Mouse (Mus musculus): Measurements from ENCODE around the gene Hephl1.

DNA sequence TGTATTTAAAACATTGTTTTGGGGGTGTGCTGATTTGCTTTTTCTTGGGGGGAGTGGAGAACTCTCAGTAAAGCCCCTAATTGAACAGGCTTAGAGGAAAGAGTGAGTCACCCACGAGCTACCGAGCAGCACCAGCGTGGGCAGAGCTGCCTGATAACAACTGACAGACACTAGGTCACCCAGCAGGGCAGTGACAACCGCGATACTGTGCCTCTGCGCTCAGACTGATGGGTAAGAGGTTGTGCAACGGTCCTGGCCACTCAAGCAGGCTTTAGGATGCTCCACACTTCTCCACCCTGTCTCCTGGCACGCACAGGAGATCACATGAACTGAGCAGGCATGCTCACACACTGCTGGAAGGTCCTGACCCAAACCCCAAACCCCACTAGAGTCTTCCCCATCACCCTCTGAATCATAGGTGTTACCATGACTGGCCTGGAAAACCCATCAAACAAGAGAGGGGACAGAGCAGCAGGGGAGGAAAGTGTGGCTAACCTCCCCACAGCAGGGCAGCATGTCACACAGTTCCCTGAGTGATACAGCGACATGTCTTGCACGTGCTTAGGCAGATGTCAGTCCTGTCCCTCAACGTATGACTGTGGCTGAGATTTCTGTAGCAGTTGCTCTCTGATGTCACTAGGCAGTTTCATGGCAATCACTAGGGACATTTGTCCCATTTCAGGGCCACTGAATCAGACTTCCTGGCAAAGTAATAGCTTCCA lies 8.2 kb downstream of the Hephl1 start:
- TF ChIP-seq CTCF (IDR thresholded peaks at IDR 0.05; ENCODE audit: extremely low read depth, insufficient read depth, insufficient read length, insufficient replicate concordance) (no peak), POLR2A (IDR thresholded peaks at IDR 0.05; ENCODE audit: low read depth, low read length) (no peak)
